Mouse (Mus musculus) embryo, embryonic 10 days (tissue): ENCODE data around the gene 2810459M11Rik.
"Not testable (repeated sequence)": the region's sequence is repeated elsewhere in the genome, so short reads cannot be mapped to it uniquely, and the experiment has no call there.

Experiments used
- DNase-seq: peaks from one replicate; pipeline ENCODE4 v3.0.0-alpha.2; 2015; ENCODE audit warnings: low spot score

The 2810459M11Rik gene

DNA sequence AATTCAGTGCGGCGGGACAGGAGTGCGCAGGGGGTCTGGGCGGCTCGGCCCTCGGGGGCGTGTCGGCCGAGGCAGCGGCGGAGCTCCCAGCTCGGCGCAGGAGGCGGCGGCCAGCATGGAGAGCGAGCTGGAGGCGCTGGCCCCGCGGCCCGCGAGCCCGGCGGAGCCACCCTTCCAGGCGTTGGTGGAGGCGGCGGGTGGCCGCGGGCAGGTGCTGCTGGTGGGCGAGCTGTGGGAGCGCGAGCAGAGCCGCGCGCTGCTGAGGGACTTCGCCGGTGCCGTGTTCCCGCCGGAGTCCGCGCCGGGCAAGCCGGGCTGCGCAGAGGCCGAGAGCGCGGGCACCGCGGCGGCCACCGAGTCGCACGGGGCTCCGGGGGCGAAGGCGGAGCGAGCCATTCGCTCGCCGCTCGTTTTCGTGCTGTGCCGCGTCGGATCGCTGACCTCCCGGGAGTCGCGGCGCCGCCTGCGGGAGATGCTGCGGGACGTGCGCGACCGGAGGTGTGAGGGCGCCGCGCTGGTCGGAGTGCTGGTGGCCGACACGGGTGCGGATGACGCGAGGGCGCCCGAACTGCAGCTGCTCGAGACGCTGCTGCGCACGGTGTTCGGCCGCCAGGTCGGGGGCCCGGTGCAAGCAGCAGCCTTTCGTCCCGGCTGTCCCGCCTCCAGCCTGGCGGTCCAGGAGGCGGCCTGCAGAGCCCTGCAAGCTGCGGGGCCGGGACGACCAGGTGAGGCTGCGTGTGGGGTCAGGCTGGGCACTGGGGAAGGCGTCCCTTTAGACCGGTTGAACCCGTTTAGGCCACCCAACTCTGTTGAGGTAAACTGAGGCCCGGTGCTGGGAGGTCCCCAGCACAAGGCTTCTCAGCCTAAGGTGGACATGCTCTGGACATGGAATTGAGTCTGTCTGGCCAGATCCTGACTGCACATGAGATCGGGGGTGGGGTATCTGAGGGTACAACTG lies at the start of gene 2810459M11Rik:
Gene 2810459M11Rik, plus strand, starts transcription at position 16 of the 958 bp plus-strand sequence.
- peak; percentile 57 for DNase-seq

DNA sequence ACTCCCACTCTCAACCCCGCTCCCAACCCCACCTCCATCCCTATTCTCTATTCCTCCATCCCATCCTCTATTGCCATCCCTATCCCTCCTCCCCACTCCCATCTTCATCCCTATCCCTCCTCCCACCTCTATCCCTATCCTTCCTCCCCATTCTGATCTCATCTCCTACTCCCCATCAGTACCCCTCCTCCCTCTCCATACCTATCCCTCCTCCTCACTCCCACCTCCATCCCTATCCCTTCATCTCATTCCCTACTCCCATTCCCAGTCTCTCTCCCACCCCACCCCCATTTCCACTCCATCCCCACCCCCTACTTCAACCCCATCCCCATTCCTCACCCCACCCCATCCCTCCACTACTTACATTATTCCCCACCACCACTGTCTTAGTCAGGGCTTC lies 48.4 kb upstream of the 2810459M11Rik start:
- DNase-seq = no peak

DNA sequence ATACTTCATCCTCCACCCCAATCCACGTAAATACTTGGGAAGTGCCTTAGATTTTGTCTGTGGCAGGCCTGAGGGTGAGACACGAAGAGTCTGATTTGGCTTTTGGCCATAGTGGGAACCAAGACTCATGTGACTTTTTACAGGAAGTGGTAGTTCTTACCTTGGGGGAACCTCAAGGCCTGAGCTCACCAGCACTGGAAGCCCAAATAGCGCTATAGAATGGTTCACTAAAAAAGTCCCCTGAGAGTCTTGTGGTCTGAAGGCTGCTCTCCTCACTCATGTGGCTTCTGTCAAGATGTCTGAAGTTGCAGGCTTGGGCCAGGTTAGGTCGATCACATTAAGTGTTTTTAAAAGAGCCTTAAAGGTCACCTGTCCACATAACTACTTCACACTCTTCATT lies 47.7 kb upstream of the 2810459M11Rik start:
- no peak for DNase-seq

DNA sequence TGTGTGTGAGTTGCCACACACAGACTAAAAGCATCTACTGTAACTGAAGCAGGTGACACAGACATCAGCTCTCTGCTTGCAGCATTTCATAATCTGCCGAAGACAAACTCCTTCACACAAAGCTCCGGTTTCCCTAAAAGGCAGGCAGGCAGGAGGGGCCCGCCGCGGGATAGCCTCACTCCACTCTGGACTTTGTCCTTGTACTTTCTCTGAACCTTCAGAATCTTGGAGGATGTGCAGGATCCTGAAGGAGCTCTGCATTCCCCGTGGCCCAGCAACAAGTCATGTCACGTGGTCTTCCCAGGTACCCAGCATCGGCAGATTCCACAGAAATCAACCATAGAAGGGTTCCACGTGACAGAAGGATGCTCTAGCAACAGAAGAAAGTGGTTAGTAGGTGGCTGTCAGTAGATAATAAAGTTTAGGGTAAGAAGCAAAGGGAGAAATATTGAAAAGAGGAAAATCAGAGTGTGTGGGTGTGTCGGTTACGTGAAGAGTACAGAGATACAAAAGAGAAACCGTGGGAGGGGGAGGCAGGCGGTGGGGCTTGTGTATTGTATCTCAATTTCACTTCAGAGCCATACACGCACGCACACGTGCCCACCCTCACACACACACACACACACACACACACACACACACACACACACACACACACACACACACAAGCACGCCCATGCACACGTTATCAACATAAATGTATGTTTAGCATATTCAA lies 45.7 kb upstream of the 2810459M11Rik start:
- DNase-seq = no peak

DNA sequence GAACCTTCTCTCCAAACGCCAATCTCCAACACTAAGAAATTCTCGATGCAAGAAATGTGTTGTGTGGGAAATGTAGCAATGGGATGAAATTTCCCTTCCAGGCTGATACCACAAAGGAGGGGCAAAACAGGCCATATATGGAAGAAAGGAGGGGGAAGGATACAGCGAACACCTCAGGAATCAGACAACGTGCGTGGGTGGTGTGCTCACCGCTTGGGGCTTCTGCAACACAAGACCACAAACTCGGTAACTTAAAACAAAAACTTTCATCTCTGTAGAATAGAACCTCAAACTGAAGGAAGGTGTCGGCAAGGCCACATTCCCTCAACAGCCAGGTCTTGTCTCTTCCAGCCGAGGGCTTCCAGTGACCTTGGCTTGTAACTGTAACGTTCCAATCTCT lies 40.1 kb upstream of the 2810459M11Rik start:
- no peak for DNase-seq

DNA sequence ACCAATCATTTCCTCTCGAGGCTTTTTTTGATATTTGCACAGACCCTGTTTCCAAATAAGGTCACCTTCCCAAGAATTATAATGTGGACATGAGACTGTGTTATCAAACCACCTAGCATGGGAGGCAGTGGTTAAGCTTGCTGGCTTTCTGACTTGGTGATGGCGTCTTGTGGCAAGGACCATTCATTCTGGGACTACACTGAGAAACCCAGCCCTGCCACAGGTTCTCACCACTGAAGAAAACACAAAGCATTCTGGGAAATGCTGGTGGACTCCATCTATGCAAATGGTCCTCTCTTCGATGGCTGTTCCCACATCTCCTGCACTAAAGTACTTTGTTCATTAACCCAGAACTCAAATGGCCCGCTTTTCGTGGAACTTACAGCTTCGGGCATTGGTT lies 39.6 kb upstream of the 2810459M11Rik start:
- no peak for DNase-seq

DNA sequence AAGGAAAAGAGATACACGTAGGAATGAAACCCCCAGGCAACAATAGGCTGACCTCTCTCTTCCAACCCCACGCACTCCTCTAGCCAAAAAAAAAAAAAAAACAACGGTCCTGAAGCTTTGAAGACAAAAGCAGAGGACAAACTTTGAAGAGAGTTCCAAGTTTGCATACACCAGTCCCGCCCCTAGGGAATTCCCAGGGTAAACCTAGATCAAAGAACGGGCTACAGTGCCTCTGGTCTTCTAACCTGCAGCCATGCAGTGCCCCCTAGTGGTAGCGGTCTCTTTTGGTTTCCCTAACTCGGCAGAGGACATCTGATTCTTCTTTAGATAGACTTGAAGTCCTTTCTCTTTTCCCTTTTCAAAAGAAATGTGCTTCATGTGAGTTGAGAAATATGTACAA lies 37.9 kb upstream of the 2810459M11Rik start:
- peak; percentile 95 for DNase-seq

DNA sequence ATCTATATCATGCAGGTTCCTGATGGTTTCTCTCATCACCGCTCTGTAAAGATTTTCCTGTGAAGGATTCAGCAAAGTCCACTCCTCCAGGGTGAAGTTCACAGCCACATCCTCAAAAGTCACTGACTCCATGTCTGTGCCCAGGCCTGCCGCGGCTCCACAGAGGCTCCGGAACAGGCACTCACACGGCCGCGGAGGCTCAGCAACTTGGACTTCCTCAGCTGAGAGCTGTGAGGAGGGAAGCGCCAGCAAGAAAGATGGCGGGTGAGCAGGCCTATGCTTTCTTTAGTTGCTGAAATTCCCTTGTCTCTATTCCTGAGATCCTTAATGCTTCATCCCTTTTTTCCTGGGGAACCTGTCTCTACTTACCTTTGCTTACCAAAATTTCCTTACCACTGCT lies 29.9 kb upstream of the 2810459M11Rik start:
- DNase-seq = not testable (repeated sequence)

DNA sequence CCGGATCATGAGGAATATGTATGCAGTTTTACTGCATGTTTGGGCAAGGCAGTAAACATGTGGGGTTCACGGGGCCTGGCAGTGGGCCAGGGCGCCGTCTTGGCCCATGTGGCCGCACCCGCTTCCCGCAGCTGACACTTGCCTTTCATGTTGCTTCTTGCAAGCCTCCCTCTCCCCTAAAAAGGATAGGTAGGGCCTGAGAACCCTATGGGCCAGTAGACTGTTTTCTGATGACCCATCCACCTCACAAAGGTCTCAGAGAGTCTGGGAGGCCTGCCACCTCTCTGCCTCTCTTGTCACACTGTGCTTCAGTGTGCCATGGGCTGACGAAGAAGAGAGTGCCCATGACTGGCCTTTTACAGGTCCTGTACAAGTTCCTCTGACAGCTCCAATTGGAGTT lies 29.1 kb upstream of the 2810459M11Rik start, which contains the start of gene Spata3:
Gene Spata3, plus strand, starts transcription at position 301 of the 400 bp plus-strand sequence.
- DNase-seq = no peak

DNA sequence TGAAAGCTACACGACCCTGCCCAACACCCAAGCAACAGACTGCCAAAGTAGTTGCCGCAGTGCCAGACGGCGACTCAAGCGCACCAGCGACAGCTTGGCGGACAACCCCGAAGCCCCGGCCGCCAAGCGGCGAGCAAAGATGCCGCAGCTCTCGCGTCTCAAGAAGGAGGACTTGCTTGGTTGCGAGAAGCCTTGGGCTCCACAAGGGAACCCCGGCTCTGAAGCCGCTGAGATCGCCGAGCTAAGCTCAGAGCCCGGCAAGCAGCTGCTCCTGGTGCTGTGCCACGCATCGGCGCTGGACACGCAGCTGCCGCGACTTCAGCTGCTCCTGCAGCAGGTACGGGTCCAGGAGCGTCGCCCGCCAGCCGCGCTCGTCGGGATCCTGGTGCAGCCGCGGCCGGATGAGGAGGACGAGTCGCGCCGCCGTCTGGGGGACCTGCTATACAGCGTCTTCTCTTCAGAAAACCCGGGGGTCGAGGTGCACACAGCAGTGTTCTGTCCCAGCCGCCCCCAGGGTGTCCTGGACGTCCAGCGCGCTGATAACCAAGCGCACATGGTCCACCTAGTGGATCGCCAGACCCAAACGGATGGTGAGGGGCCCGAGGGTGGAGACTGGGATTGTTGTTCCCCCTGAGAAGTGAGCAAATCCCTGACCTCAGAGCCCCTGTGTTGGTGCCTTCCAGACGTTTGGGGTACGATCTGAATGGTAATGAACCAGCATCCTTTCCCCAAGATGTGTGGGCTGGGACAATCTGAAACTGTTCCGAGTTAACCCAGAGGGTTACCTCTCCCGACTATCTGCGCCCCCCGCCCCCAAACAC lies 27.2 kb upstream of the 2810459M11Rik start:
- DNase-seq = peak; percentile 77

DNA sequence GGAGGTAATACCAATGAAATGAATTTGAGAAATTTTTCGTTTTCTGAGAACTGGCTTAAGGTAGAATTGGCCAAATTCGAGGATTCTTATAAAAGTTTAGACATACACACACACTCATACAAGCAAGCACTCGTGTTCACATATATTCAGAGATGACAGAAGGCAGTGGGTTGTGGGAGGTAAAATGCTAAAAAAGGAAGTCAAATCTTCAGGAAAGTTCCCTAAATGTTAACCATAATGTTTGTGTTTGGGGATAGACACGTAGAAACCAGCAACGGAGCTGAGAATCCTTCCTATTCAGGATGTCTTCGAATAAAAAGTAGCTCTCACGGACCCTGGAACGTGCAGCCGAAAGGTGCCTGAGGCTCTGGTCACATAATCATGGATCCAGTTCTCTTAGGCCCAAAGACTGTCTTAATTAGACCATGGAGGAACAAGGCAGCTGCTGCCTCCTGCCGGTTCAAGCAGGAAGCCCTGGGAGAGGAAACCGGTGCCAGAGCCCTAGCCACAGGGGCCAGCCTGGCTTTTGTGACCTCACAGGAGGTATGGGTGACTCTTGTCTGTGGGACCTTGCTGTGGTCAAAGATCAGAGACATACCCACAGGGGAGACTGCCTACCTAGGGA lies 24.2 kb upstream of the 2810459M11Rik start:
- no peak for DNase-seq

DNA sequence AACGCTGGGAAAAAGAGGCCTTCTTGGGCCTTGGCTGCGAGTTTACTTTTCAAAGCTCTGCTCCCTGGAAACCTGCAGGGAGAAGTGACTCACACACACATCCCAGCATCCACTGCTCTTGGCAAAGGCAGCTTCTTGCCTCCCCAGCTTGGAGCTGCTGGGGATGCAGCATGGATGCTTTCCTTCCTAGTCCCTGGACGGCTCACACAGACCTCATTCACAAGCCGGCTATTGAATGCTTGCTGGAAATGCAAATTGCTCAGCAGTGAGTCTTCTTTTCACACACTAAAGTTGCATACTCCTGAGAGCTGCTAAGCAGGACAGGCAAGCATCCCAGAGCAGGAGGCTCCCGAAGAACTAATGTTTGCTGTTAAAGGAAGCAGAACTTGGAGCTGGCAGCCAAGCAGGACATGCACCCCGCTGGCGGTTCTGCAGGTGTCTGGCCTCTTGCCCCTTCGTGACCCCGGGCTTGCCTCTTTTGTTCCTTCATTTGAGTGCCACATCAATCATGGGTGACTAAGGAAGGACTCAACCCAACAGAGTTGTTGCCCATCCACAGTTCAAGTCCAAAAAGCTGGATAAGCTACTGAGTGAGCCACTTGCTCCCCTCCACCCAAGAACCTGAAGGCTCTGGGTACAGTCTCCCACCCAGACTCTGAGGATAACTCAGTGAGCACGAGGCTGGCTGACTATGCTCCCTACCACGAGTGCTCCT lies 13.2 kb upstream of the 2810459M11Rik start:
- DNase-seq = peak; percentile 53

DNA sequence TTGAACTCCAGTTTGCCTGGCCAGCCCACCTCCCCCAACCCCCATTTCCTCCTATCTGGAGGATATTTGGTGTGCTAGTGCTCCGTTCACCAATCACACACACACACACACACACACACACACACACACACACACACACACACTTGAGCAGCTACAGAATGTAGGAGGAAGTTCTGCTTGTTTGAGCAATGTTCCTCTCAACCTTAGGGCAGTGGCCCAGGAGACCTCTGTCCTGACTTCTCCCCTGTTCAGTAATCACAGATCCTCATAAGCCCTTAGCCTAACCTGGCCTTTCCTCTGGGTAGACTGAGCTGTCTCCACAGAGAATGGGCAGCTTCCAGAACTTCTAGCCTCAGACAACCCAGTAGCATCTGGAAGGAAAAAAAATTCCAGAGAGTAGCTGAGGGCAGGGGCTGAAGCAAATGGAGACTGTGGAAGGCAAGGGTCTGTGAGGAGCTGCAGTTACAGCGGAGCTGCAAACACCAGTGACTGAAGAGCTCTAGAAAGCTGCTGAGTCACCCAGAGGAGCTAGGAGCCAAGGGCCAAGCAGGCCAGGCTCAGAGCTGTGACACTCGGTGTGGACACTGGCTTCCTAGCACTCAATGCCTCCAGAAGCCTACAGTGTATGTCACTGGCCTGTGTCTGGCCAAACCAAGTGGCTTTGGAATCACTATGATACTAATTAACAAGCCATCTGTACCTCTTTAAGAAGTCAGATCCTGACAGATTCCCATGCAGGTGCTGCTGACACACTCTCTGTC lies 7.3 kb upstream of the 2810459M11Rik start:
- no peak for DNase-seq

DNA sequence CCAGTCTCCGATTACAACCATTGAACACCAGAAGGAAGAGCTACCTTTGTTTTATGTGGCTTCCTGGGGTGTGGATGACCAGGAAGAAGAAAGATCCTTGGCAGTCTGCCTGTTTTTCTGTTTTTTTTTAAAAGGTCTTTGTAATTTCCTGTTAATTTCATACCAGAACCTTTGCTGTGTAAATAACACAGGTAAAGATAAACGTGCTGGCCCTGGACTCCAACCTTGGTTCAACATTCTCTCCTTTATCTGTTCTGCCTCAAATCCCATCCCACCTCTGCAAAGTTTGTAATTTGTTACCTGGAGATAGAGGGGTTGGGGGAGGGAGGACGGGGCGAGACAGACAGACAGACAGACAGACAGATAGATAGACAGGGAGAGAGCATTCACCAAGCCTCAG lies 5.5 kb upstream of the 2810459M11Rik start:
- no peak for DNase-seq

DNA sequence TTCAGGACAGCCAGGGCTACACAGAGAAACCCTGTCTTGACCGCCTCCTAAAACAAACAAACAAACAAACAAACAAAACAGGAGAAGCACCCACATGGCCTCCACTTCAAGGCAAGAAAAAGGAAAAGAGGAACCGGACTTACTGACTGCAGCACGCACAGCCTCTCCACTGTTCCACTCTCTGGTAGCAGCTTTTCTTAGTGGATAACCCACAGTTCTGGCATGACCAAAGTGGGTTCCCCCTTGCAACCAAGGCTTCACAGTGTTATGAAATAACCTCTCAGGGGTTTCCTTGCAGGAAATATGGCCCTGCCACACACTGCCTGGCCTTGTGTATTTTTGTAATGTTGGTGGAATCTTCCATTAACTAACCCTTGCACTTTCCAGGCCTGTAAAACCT lies 4.8 kb upstream of the 2810459M11Rik start:
- no peak for DNase-seq

DNA sequence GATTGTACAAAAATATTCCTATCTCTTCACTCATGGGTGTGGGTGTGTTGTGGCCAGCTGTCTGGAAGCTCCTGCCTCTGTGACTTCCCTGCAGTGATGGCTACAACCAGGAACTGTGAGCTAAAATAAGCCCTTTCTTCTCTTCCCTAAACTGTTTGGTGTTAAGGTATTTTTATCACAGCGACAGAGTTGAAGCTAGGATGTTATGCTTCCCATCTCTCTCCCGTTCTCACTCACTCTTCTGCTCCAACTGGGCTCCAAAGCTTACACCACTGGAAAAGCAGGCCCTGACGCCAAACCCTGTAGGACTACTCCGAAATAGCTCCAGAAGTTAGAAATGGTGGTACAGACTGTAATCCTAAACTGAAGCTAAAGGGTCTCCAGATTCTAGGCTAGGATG lies 607 bp upstream of the 2810459M11Rik start:
- DNase-seq = no peak

DNA sequence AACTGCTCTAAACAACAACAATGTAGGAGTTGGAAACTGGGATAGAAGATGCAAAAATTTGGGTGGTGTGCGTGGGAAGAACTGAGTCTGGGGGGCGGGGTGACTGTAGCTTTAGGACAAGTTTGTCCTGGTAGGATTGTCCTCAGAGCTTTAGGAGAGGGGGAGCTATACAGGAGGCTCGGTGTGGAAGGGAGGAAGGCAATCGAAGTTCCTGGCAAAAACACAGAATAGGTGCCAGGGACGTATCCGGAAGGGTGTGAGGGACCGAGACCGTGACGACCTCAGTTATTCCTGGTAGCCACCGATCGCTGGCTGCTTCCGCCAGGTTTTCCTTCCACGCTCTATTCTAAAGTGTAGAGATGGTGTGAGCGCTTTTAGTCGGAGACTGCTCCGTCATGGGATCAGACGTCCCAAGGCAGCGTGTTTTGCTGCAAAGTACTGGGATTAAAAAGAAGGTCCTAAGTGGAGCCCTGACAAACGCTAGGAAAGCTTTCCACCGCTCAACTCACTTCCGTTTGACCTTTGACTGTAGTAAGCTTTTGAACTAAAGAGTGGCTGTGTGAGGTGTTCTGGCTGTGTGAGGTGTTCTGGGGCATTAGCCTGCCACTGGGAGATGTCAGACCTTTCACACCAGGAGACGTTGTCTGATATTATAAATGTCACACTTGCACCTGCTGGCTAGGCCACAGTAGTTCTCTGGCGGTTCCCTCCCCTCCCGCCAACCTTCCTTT lies 1.3 kb downstream of the 2810459M11Rik start:
- DNase-seq = peak; percentile 8

DNA sequence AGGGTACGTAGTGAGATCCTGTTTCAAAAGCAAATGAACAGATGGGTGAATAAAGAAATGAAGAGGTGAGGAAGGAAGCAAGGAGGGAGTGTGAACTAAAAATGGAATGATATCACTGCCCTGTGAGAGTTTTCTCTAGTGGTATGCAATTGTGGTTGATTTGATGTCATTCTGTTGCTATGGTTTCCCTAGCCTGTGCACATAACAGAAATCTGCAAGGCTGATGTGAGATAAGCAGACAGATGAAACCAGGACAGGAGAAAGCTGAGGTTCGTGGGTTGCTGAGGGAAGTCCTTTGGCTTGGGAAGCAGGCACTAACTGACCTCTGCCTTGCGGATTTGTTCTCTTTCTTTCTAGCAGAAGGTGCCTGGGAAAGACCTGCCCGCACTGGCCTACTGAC lies 2.6 kb downstream of the 2810459M11Rik start:
- no peak for DNase-seq

DNA sequence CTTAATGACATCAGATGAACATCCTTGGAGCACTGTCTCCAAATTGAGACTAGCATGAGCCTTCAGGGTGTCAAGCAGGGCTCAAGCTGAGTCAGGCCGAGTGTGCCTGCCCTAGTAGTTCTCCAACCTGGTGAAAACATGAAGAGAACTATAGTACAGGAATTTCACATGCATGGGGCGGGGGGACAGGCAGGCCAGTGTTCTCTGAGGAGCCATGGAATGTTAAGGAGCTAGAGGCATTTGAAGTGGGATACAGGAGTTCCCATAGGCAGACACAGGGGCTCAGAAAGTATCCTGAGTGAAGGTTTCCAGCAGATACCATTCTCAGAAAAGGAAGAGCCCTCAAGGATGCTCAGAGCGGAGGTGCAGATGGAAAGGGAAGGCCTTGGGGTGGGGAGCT lies 3.1 kb downstream of the 2810459M11Rik start:
- DNase-seq = no peak
